Mouse (Mus musculus) midbrain, embryonic 15.5 days (tissue): ENCODE measurements around the gene Kctd12. TPM values are rescaled to one million over a fixed set of nuclear protein-coding genes. Genes with fewer than 3 reads are reported as not detected.

Source experiments
- ATAC-seq: fragments of 200-750 bp; cut with Nextera tagmentation; replicated peaks from 2 replicates; pipeline ENCODE4 v1.8.0; 2017; ENCODE audit warnings: moderate TSS enrichment
- H3K27ac ChIP-seq: fragments of 300-500 bp; sonication (generic); 2 replicates; pipeline ENCODE4 v1.5.1; 2015; ENCODE audit warnings: mild to moderate bottlenecking, inconsistent platforms
- H3K27me3 ChIP-seq: fragments of 300-500 bp; sonication (generic); replicated peaks from 2 replicates; pipeline ENCODE4 v1.6.1; 2015; ENCODE audit warnings: inconsistent platforms
- H3K36me3 ChIP-seq: fragments of 300-500 bp; sonication (generic); replicated peaks from 2 replicates; pipeline ENCODE4 v1.6.1; 2015; ENCODE audit warnings: inconsistent platforms
- H3K4me1 ChIP-seq: fragments of 300-500 bp; sonication (generic); 2 replicates; pipeline ENCODE4 v1.6.1; 2015; ENCODE audit warnings: inconsistent platforms
- H3K4me2 ChIP-seq: fragments of 300-500 bp; sonication (generic); 2 replicates; pipeline ENCODE4 v1.6.1; 2015; ENCODE audit warnings: inconsistent platforms, mild to moderate bottlenecking, moderate library complexity
- H3K4me3 ChIP-seq: fragments of 300-500 bp; sonication (generic); 2 replicates; pipeline ENCODE4 v1.5.1; 2015; ENCODE audit warnings: mild to moderate bottlenecking, inconsistent platforms
- H3K9ac ChIP-seq: fragments of 300-500 bp; sonication (generic); 2 replicates; pipeline ENCODE4 v1.6.1; 2015; ENCODE audit warnings: mild to moderate bottlenecking, inconsistent platforms
- H3K9me3 ChIP-seq: fragments of 300-500 bp; sonication (generic); 2 replicates; pipeline ENCODE4 v1.6.1; 2016; ENCODE audit warnings: inconsistent platforms
- WGBS: fragments of 180-500 bp; shearing (Covaris S2); methylation state at CpG from one replicate; pipeline ENCODE4 v1.1.7; 2015; ENCODE audit warnings: mixed read lengths; 5-methylcytosine and 5-hydroxymethylcytosine counted together
- microRNA-seq: library from miRNA; unstranded; fragments of <30 nt; microRNA quantifications from one replicate; pipeline ENCODE4, GENCODE M21; 2016
- polyA plus RNA-seq: library from polyadenylated mRNA; unstranded; fragments of >200 nt; fragmentation: Nextera tagmentation; extraction: Ambion mirVana; gene quantifications from 2 replicates; pipeline ENCODE4 v1.2.1, GENCODE M21; 2015

The Kctd12 gene
- polyA plus RNA-seq, 1 experiment from 2014 or later = 14.7 TPM

DNA sequence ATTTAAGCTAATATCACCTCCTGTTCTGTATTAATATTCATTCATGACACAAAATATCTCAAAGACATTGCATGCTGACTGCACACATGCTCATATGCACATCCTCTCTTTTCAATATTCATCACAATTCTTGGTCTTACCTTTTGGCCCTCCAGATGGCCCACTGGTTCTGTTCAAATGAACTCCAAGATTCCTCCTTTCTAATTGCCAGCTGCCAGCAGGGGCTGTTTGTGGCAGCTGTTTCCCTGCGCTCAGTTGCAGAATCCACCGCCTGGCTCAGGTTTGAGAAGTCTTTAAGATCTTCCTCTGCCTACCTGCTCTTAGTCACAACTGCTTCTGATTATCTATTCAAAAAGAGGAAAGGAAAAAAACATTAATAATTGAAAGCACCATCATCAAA, 34.6 kb downstream of the Kctd12 start:
- Histone ChIP-seq H3K9me3 (no peaks in the 10 kb centered on the region), H3K9ac (no peak overlapping the region), H3K4me1 (no peaks in the 10 kb centered on the region), H3K4me3 (no peak overlapping the region), H3K36me3 (no peaks in the 10 kb centered on the region), H3K27me3 (no peaks in the 10 kb centered on the region), H3K27ac (no peak overlapping the region), H3K4me2 (no peak overlapping the region)
- ATAC-seq = no peak
- 74% methylated on average over 2 of the region's 2 CpGs for WGBS

DNA sequence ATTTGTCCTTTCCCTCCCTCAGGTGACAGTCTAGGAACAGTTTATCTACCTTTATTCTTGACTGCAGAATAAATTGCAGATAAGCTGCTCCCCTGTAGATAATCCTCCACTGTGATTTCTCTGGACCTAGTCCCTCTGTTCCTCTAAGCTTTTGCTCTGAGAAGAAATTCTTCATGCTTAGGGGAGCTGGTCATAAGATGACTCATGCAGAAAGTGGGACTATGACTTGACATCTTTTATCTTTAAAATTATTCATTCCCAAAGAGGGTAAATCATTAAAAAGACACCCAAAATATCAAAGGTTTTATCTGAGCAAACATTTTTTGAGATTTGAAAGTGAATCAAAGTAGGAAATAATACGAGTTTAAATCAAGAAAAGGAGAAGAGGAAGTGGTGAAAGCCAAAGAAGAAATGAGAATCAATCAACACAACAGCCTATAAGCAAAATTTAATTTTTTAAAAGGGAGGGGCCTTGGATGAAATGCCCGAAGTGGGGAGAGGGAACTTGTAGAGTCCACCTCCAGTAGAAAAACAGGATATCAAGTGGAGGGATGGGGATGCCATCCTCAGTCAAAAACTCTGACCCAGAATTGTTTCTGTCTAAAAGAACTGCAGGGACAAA, 40.1 kb downstream of the Kctd12 start:
- 80% methylated on average over 2 of the region's 2 CpGs for WGBS
- ATAC-seq = no peak
- Histone ChIP-seq H3K27ac (no peak overlapping the region), H3K36me3 (no peaks in the 10 kb centered on the region), H3K9ac (no peak overlapping the region), H3K4me2 (no peak overlapping the region), H3K27me3 (no peaks in the 10 kb centered on the region), H3K9me3 (no peaks in the 10 kb centered on the region), H3K4me3 (no peak overlapping the region), H3K4me1 (no peaks in the 10 kb centered on the region)

DNA sequence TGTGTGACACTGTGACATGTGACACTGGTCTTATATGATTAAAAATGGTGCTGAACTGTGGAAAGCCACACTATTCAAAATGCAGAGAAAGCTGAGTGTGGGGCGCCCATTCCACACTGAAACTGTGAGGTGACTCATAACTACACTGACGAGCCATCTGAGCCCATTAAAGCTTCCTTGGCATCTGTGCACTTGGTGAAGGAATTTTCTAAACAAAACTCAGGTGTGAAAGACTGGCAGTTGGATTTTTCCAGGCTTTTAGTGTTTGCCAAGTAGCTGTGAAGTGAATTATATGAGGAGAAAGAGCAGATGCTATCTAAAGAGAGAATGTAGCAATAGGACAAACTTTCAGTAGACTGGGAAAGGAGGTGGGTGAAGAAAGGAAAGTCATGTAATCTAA, 47.6 kb downstream of the Kctd12 start:
- no peak for ATAC-seq
- Histone ChIP-seq H3K4me2 (no peak overlapping the region), H3K27ac (no peak overlapping the region), H3K9ac (no peak overlapping the region), H3K27me3 (no peaks in the 10 kb centered on the region), H3K9me3 (no peaks in the 10 kb centered on the region), H3K4me3 (no peak overlapping the region), H3K36me3 (no peaks in the 10 kb centered on the region), H3K4me1 (no peaks in the 10 kb centered on the region)
- 84% methylated on average over 2 of the region's 2 CpGs for WGBS

DNA sequence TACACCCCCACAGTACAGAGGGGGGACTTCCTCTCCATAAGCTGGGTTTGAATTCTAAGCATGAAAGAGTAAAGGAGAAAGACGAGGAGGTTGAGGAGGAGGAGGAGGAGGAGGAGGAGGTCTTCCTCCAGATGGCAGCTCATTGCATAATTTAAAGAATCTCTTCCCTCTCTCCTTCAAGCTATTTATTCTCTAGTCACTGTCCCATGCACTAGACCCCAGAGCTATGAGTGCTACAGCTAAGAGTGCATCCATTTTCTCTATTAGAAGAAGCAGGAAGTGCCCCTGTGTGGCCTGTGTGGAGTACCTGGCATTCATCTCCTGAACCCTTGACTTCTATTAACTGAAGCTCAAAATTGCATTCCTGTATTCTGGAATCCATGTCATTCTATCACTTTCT, 51.5 kb downstream of the Kctd12 start:
- no peaks in the 10 kb centered on the region for H3K27me3 ChIP-seq
- no peaks in the 10 kb centered on the region for H3K9me3 ChIP-seq
- no peaks in the 10 kb centered on the region for H3K36me3 ChIP-seq
- H3K4me1 ChIP-seq = no peaks in the 10 kb centered on the region
- 69% methylated on average over 1 of the region's 1 CpGs for WGBS
- ATAC-seq = no peak
- H3K9ac ChIP-seq = no peak overlapping the region
- no peak overlapping the region for H3K4me3 ChIP-seq
- no peak overlapping the region for H3K27ac ChIP-seq
- H3K4me2 ChIP-seq = no peak overlapping the region

DNA sequence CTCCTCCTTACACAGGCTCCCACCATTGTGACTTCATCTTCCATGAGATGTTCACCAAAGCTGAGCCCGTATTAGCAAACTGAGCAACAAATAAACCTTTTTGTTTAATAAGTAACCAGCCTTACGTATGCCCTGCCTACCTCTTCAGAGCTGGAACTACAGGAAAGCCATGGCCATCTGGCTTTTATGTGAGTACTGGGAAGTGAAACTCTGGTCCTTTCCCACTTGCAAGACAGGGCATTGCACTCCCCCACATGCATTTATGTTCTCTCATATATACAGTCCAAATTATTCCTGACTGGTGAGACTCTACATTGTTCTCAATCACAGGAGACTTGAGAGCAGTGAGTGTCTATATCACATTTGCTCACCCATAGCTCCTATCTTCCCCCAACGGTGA, 52.9 kb downstream of the Kctd12 start:
- Histone ChIP-seq H3K36me3 (no peaks in the 10 kb centered on the region), H3K9me3 (no peaks in the 10 kb centered on the region), H3K4me2 (no peak overlapping the region), H3K4me3 (no peak overlapping the region), H3K9ac (no peak overlapping the region), H3K27ac (no peak overlapping the region), H3K4me1 (no peaks in the 10 kb centered on the region), H3K27me3 (no peaks in the 10 kb centered on the region)
- ATAC-seq = no peak
- WGBS = 80% methylated on average over 3 of the region's 3 CpGs

DNA sequence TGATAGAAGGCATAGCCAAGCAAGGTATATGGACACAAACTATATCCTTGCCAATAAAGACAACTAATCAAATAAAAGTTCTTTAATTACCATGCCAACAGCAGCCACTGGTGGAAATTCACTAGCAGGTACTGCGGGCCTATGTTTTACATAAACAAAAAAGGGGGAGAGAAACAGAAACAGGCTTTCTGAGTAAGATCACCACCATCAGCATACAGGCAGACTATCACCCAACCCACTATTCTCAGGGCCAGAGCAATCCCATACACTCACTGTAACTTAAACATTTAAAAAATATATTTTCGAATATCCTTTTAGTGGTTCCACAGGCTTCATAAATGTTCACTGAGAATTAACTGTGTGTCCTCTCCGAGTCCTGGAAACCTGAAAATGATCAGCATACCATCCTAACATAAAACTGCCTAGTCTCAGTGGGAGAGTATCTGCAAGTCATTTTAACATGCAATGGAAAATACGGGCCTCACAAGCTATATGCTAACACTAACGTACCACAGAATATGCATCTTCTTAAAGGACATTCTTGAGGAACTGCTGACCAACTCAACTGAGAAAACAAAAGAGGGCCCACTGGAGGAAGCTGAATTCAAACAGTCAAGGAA, 54.5 kb downstream of the Kctd12 start:
- Histone ChIP-seq H3K4me1 (no peaks in the 10 kb centered on the region), H3K4me2 (no peak overlapping the region), H3K9me3 (no peaks in the 10 kb centered on the region), H3K36me3 (no peaks in the 10 kb centered on the region), H3K4me3 (no peak overlapping the region), H3K9ac (no peak overlapping the region), H3K27me3 (no peaks in the 10 kb centered on the region), H3K27ac (no peak overlapping the region)
- ATAC-seq = no peak
- 87% methylated on average over 5 of the region's 5 CpGs for WGBS

Small RNA genes lying within 50 kb of the gene (microRNA-seq; reads per million reads assigned to microRNA genes)
- not detected for gene Mir5130

Other genes starting within 250 kb of the Kctd12 start
- 0.13 TPM in 1 of 2 replicates, not detected in the other for gene Acod1, start 64.3 kb upstream of the Kctd12 start, polyA plus RNA-seq
- gene Cln5, start 87.6 kb upstream of the Kctd12 start, polyA plus RNA-seq = 11.6 and 12.1 TPM in 2 replicates
- gene Fbxl3, start 116.9 kb upstream of the Kctd12 start, polyA plus RNA-seq = 21.4 and 22.0 TPM in 2 replicates